Mouse (Mus musculus) liver, postnatal 0 days (tissue): ENCODE measurements around the gene B230219D22Rik. TPM values are rescaled to one million over a fixed set of nuclear protein-coding genes. Genes with fewer than 3 reads are reported as not detected.
A peak's percentile ranks its signal among the peaks of the same experiment; 100 is the strongest.

Experiments
- ATAC-seq: fragments of 200-750 bp; cut with Nextera tagmentation; 2 replicates; pipeline ENCODE4 v1.8.0; 2017; ENCODE audit warnings: mild to moderate bottlenecking, moderate library complexity
- DNase-seq: peaks from one replicate; pipeline ENCODE4 v3.0.0-alpha.2; 2016
- H3K27ac ChIP-seq: fragments of 300-500 bp; sonication (generic); 2 replicates; pipeline ENCODE4 v1.5.1; 2014; ENCODE audit warnings: antibody characterized with exemption, moderate library complexity, mild to moderate bottlenecking, low read depth
- H3K27me3 ChIP-seq: fragments of 300-500 bp; sonication (generic); 2 replicates; pipeline ENCODE4 v1.6.1; 2014; ENCODE audit warnings: low read length, control low read depth, mixed read lengths; ENCODE audit not compliant: insufficient read depth
- H3K36me3 ChIP-seq: fragments of 300-500 bp; sonication (generic); replicated peaks from 2 replicates; pipeline ENCODE4 v1.6.1; 2014; ENCODE audit warnings: mild to moderate bottlenecking, control low read depth, low read length, moderate library complexity, mixed read lengths; ENCODE audit not compliant: insufficient read depth
- H3K4me1 ChIP-seq: fragments of 300-500 bp; sonication (generic); 2 replicates; pipeline ENCODE4 v1.6.1; 2014; ENCODE audit warnings: antibody characterized with exemption, mild to moderate bottlenecking, control low read depth; ENCODE audit not compliant: insufficient read depth
- H3K4me2 ChIP-seq: fragments of 300-500 bp; sonication (generic); 2 replicates; pipeline ENCODE4 v1.6.1; 2014; ENCODE audit warnings: low read depth, mild to moderate bottlenecking, low read length, moderate library complexity, mixed read lengths
- H3K4me3 ChIP-seq: fragments of 300-500 bp; sonication (generic); 2 replicates; pipeline ENCODE4 v1.5.1; 2014; ENCODE audit warnings: low read depth, low read length
- H3K9ac ChIP-seq: fragments of 300-500 bp; sonication (generic); replicated peaks from 2 replicates; pipeline ENCODE4 v1.6.1; 2014; ENCODE audit warnings: mild to moderate bottlenecking, moderate library complexity
- H3K9me3 ChIP-seq: fragments of 300-500 bp; sonication (generic); 2 replicates; pipeline ENCODE4 v1.6.1; 2016; ENCODE audit warnings: mild to moderate bottlenecking, control low read depth, low read length, mixed read lengths
- CTCF ChIP-seq: sonication (generic); IDR thresholded peaks from 2 replicates; pipeline ENCODE4 v1.5.1; 2016; ENCODE audit warnings: antibody characterized with exemption, low read depth
- EP300 ChIP-seq: IDR thresholded peaks from 2 replicates; pipeline ENCODE4 v1.6.1; 2016; ENCODE audit warnings: antibody characterized with exemption, low read depth, mild to moderate bottlenecking
- WGBS: fragments of 180-500 bp; shearing (Covaris S2); extraction: QIAGEN DNeasy Blood & Tissue Kit; methylation state at CpG from one replicate; pipeline ENCODE4 v1.1.7; 2014; ENCODE audit not compliant: insufficient replicate concordance; 5-methylcytosine and 5-hydroxymethylcytosine counted together
- polyA plus RNA-seq: library from polyadenylated mRNA; unstranded; fragments of >200 nt; fragmentation: Nextera tagmentation; extraction: Ambion mirVana; gene quantifications from 2 replicates; pipeline ENCODE4 v1.2.1, GENCODE M21; 2015

B230219D22Rik gene
- polyA plus RNA-seq, 1 experiment from 2014 or later: 9.0 TPM

DNA sequence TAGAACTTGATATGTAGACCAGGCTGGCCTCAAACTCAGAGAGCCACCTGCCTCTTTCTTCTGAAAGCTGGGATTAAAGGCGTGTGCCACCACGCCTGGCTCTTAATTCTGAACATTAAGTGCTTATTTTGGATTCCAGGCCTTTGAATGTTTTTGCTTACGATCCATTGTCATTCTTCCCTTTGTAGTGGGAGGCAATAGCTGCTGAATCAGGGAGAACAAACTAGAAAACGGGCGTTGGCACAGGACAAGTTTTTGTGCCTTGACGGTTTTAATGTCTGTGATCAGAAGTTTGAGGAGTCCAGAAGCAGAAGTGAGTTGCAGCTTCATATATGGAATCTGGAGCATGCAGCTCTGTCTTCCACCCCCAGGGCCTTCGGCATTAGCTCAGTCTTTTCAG is 37.8 kb downstream of the B230219D22Rik start:
- H3K9me3 ChIP-seq: no peaks in the 10 kb centered on the region
- 0 out of 2 replicates have a peak, but pooled peaks cover 3% of the 10 kb centered on the region for H3K36me3 ChIP-seq
- H3K27me3 ChIP-seq: no peaks in the 10 kb centered on the region
- TF ChIP-seq EP300: no peak
- no peak for TF ChIP-seq CTCF
- no peak overlapping the region for H3K9ac ChIP-seq
- H3K27ac ChIP-seq: no peak overlapping the region
- no peaks in the 10 kb centered on the region for H3K4me1 ChIP-seq
- ATAC-seq (no peak), DNase-seq (no peak)
- 89% methylated on average over 7 of the region's 7 CpGs for WGBS
- H3K4me3 ChIP-seq: no peak overlapping the region
- H3K4me2 ChIP-seq: no peak overlapping the region

DNA sequence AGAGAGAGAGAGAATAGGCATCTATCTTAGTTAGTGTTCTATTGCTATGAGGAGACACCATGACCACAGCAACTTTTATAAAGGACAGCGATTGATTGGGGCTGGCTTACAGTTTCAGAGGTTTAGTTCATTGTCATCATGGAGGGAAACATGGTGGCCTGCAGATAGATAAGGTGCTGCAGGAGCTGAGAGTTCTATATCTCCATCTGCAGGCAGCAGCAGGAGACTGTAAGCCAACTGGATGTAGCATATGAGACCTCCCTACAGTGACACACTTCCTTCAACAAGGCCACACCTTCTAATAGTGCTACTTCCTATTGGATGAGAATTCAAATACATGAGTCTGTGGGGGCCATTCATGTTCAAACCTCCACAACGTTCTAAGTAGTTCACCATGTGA is 39.2 kb downstream of the B230219D22Rik start:
- 0 out of 2 replicates have a peak, but pooled peaks have one; percentile 6 for ATAC-seq
- TF ChIP-seq CTCF (no peak), EP300 (no peak)
- H3K27me3 ChIP-seq: no peaks in the 10 kb centered on the region
- H3K4me3 ChIP-seq: no peak overlapping the region
- no peak overlapping the region for H3K27ac ChIP-seq
- no peaks in the 10 kb centered on the region for H3K36me3 ChIP-seq
- DNase-seq: no peak
- WGBS: 67% methylated on average over 2 of the region's 2 CpGs
- no peak overlapping the region for H3K9ac ChIP-seq
- H3K4me2 ChIP-seq: no peak overlapping the region
- H3K9me3 ChIP-seq: no peaks in the 10 kb centered on the region
- H3K4me1 ChIP-seq: no peaks in the 10 kb centered on the region

DNA sequence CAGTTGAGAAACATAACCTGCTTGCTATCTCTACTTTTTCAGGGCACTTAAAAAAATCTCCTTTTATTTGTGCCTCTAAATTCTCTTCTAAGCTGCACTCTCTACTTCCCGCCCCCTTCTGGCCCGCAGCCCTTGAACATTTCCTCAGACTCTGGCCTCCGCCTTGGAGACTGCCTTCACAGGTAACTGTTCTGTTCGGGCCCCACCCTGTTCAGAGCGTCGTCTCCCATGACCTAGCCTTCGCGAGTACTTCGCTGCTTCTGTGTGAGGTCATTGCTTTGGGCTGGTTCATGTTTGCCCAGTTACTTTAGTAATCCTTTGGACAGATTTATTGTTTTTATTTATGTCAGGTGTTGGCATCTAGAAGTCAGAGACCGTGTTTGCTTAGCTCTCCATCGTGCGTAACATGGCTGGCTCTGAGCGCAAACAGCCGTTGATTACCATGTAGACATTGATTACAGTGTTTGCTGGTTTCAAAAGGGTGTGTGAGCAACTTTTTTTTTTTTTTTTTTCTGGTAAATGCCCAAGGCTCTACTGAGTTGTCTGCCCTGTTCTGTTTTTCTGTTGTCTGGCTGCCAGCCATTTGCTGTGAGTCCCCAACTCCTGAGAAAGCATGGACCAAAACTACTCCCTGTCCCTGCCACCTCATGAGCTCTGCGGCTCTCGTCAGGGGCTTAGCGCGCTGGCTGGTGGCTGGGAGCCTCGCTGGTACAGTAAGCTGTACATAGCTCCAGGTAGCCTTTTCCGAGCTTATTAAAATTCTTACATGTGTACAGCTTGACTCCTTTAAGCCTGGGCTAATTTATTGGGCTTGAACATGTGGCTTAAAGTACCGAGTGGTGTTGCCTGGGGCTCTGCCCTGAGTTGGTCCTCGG is 40.9 kb downstream of the B230219D22Rik start:
- no peaks in the 10 kb centered on the region for H3K27me3 ChIP-seq
- no peaks in the 10 kb centered on the region for H3K9me3 ChIP-seq
- no peak overlapping the region for H3K4me3 ChIP-seq
- DNase-seq (no peak), ATAC-seq (peak; percentile 88)
- no peaks in the 10 kb centered on the region for H3K4me1 ChIP-seq
- no peak overlapping the region for H3K9ac ChIP-seq
- 0 out of 2 replicates have a peak overlapping the region, but pooled peaks have one; percentile 16 for H3K27ac ChIP-seq
- WGBS: 78% methylated on average over 22 of the region's 22 CpGs
- TF ChIP-seq CTCF (no peak), EP300 (no peak)
- no peak overlapping the region for H3K4me2 ChIP-seq
- no peaks in the 10 kb centered on the region for H3K36me3 ChIP-seq

DNA sequence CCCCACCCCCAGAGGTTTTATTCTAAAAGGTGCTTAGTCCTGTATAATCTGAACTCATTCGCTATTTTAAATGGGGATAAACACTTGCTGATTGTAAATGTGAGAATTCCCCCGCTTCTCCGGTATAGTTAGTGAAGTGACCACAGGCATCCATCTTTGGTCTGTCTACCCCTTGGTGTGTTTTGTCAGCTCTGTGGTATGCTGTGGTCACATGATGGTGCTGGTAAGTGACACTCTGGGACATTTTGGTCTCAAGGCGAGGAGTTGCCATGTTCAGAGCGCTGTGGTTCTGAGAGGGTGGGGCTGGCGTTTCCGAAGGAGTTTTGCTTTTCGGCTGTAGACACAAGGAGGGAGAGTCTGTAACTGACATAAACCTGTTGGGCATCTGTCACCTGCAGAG is 45.0 kb downstream of the B230219D22Rik start:
- H3K4me1 ChIP-seq: no peaks in the 10 kb centered on the region
- H3K9me3 ChIP-seq: no peaks in the 10 kb centered on the region
- ATAC-seq (no peak), DNase-seq (no peak)
- H3K4me3 ChIP-seq: no peak overlapping the region
- H3K9ac ChIP-seq: no peak overlapping the region
- H3K27me3 ChIP-seq: no peaks in the 10 kb centered on the region
- 83% methylated on average over 8 of the region's 8 CpGs for WGBS
- TF ChIP-seq EP300: no peak
- no peaks in the 10 kb centered on the region for H3K36me3 ChIP-seq
- no peak overlapping the region for H3K4me2 ChIP-seq
- H3K27ac ChIP-seq: no peak overlapping the region

DNA sequence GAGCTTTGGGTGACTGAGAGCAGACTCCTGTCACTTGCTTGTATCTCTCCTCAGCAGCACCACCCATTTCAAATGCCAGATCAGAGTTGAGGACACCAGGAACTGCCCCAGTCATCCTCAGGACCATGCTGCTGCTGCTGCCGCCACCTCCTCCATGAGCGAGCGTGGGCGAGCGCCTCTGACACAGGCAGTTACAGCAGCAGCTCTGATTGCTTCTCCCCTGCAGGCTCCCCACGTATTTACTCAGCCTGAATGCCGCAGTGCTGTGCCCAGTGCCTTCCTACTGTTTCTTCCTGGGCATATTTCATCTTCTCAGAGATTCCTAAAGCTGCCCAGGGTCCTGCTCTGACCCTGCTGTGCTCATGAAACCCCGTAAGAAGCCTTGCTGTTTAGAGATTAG is 49.4 kb downstream of the B230219D22Rik start:
- ATAC-seq: no peak
- H3K4me2 ChIP-seq: no peak overlapping the region

More for the DNA sequence above, 49.4 kb downstream of the B230219D22Rik start:
- TF ChIP-seq EP300 (no peak), CTCF (no peak)
- Histone ChIP-seq H3K36me3 (no peaks in the 10 kb centered on the region), H3K27me3 (no peaks in the 10 kb centered on the region), H3K9ac (no peak overlapping the region), H3K9me3 (no peaks in the 10 kb centered on the region), H3K27ac (no peak overlapping the region), H3K4me1 (no peaks in the 10 kb centered on the region), H3K4me3 (no peak overlapping the region)
- no peak for DNase-seq
- 67% methylated on average over 8 of the region's 8 CpGs for WGBS

Other genes with a start within 250 kb of the B230219D22Rik start
- gene Grk6, start 248.1 kb upstream of the B230219D22Rik start, polyA plus RNA-seq: 15.9 and 16.7 TPM in 2 replicates
- gene Prr7, start 228.9 kb upstream of the B230219D22Rik start, polyA plus RNA-seq: not detected in 2 replicates
- 4.1 and 4.2 TPM in 2 replicates for gene Dbn1, start 205.0 kb upstream of the B230219D22Rik start, polyA plus RNA-seq
- 15.9 and 17.0 TPM in 2 replicates for gene Pdlim7, start 179.4 kb upstream of the B230219D22Rik start, polyA plus RNA-seq
- gene Dok3, start 163.8 kb upstream of the B230219D22Rik start, polyA plus RNA-seq: 18.1 and 20.2 TPM in 2 replicates
- 17.0 and 17.2 TPM in 2 replicates for gene Ddx41, start 156.5 kb upstream of the B230219D22Rik start, polyA plus RNA-seq
- 5.0 and 5.3 TPM in 2 replicates for gene Fam193b, start 122.0 kb upstream of the B230219D22Rik start, polyA plus RNA-seq
- 45.1 and 46.6 TPM in 2 replicates for gene Tmed9, start 119.4 kb upstream of the B230219D22Rik start, polyA plus RNA-seq
- gene B4galt7, start 93.2 kb upstream of the B230219D22Rik start, polyA plus RNA-seq: 5.4 and 6.4 TPM in 2 replicates
- 16.2 and 16.7 TPM in 2 replicates for gene Caml, start 70.1 kb upstream of the B230219D22Rik start, polyA plus RNA-seq
- gene Ddx46, start 58.1 kb upstream of the B230219D22Rik start, polyA plus RNA-seq: 9.8 and 11.7 TPM in 2 replicates
- 42.3 and 44.9 TPM in 2 replicates for gene Txndc15, start 21.5 kb downstream of the B230219D22Rik start, polyA plus RNA-seq
- 49.2 and 52.7 TPM in 2 replicates for gene Pcbd2, start 34.2 kb downstream of the B230219D22Rik start, polyA plus RNA-seq
- gene Catsper3, start 91.4 kb downstream of the B230219D22Rik start, polyA plus RNA-seq: 0.13 TPM in 2 replicates
- not detected in 2 replicates for gene Pitx1, start 143.1 kb downstream of the B230219D22Rik start, polyA plus RNA-seq